Mouse (Mus musculus) intestine, postnatal 0 days (tissue): Measurements from ENCODE around the gene Usp11. TPM values are rescaled to one million over a fixed set of nuclear protein-coding genes. Genes with fewer than 3 reads are reported as not detected.

ENCODE experiments used
- ATAC-seq: fragments of 200-750 bp; cut with Nextera tagmentation; 2 replicates; pipeline ENCODE4 v1.8.0; 2017; ENCODE audit warnings: mild to moderate bottlenecking, moderate TSS enrichment, moderate library complexity
- H3K27ac ChIP-seq: fragments of 300-500 bp; sonication (generic); 2 replicates; pipeline ENCODE4 v1.5.1; 2014; ENCODE audit warnings: mild to moderate bottlenecking, low read depth, low read length, moderate library complexity
- H3K27me3 ChIP-seq: fragments of 300-500 bp; sonication (generic); replicated peaks from 2 replicates; pipeline ENCODE4 v1.6.1; 2014; ENCODE audit warnings: low read length, mixed read lengths; ENCODE audit not compliant: control insufficient read depth, insufficient read depth
- H3K36me3 ChIP-seq: fragments of 300-500 bp; sonication (generic); 2 replicates; pipeline ENCODE4 v1.6.1; 2014; ENCODE audit warnings: mild to moderate bottlenecking, moderate library complexity; ENCODE audit not compliant: control insufficient read depth, insufficient read depth
- H3K4me1 ChIP-seq: fragments of 300-500 bp; sonication (generic); replicated peaks from 2 replicates; pipeline ENCODE4 v1.6.1; 2014; ENCODE audit warnings: antibody characterized with exemption, low read length, mixed read lengths; ENCODE audit not compliant: control insufficient read depth, insufficient read depth
- H3K4me2 ChIP-seq: fragments of 300-500 bp; sonication (generic); replicated peaks from 2 replicates; pipeline ENCODE4 v1.6.1; 2014; ENCODE audit warnings: low read depth, mild to moderate bottlenecking, moderate library complexity
- H3K4me3 ChIP-seq: fragments of 300-500 bp; sonication (generic); 2 replicates; pipeline ENCODE4 v1.5.1; 2014; ENCODE audit warnings: low read depth, low read length
- H3K9ac ChIP-seq: fragments of 300-500 bp; sonication (generic); 2 replicates; pipeline ENCODE4 v1.6.1; 2014; ENCODE audit warnings: mild to moderate bottlenecking, low read depth, low read length
- H3K9me3 ChIP-seq: fragments of 300-500 bp; sonication (generic); 2 replicates; pipeline ENCODE4 v1.6.1; 2016; ENCODE audit warnings: mixed run types; ENCODE audit not compliant: control insufficient read depth
- CTCF ChIP-seq: sonication (generic); IDR thresholded peaks from 2 replicates; pipeline ENCODE4 v1.5.1; 2016; ENCODE audit warnings: low read depth, mild to moderate bottlenecking, control low read depth, antibody characterized with exemption, moderate library complexity
- WGBS: fragments of 180-500 bp; shearing (Covaris S2); extraction: QIAGEN DNeasy Blood & Tissue Kit; methylation state at CpG from one replicate; pipeline ENCODE4 v1.1.7; 2014; 5-methylcytosine and 5-hydroxymethylcytosine counted together
- polyA plus RNA-seq: library from polyadenylated mRNA; unstranded; fragments of >200 nt; fragmentation: Nextera tagmentation; extraction: Ambion mirVana; gene quantifications from 2 replicates; pipeline ENCODE4 v1.2.1, GENCODE M21; 2015

Gene Usp11
- polyA plus RNA-seq, 1 experiment from 2014 or later = 3.8 TPM

DNA sequence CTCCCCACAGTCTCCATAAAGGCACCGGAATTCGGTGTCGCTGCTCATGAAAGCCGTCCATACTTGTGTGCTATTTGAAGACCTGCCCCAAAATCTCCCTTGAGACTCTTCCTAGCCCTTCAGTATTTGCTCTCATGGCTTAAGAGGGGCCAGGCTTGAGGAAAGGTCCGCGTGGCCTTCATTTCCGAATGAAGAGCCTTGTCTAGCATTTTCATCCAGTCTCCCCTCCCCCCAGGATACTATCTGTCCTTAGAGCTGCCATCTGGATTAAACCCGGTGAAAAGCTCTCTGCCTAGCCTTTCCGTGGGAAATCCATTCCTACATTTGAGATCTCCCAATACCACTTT, 40.3 kb upstream of the Usp11 start:
- 0 out of 2 replicates have a peak, but pooled peaks cover 2% of the 10 kb centered on the region for H3K4me1 ChIP-seq
- peak overlapping the region; percentile 71; the same call in 1 of the 2 replicates for H3K27ac ChIP-seq
- H3K9ac ChIP-seq = peak overlapping the region; percentile 72
- 31% methylated on average over 9 of the region's 9 CpGs for WGBS
- H3K4me3 ChIP-seq = peak overlapping the region; percentile 60
- H3K27me3 ChIP-seq = no peaks in the 10 kb centered on the region
- peak overlapping the region; percentile 63 for H3K4me2 ChIP-seq
- peaks cover 7% of the 10 kb centered on the region for H3K36me3 ChIP-seq
- H3K9me3 ChIP-seq = no peaks in the 10 kb centered on the region
- TF ChIP-seq CTCF = no peak
- ATAC-seq = peak; percentile 9; the same call in 1 of the 2 replicates

DNA sequence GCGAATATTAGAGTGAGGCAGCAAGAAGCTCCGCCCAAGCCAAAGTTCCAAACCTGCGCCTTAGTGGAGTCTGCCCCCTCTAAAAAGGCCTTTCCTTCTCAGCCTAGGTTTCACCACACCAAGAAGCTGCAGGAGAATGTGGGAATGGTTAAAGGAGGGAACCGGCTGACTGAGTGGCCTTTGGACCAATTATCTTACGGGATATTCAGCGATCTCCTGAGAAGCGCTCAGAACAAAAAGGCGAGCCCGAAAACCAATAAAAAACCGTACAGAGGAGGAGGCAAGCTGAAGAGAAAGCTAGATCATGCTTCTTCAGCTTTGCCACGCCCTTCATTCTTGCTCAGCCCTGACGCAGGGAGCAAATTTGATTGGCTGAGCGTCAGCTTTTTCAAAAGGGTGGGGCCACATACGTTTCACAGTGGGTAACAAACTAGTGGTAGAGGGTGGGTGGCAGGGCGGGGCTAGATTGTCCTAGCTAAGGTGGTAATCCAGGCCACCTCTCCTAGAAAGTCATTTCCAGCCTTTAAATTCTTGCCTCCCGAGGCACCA, 16.1 kb upstream of the Usp11 start, which contains the start of gene Cdk16:
TSS of gene Cdk16 (plus strand) at position 436 of the 549 bp plus-strand sequence.
- Histone ChIP-seq H3K9me3 (no peaks in the 10 kb centered on the region), H3K4me3 (peak within 1 kb of the TSS; percentile 68), H3K27me3 (no peaks in the 10 kb centered on the region), H3K9ac (peak within 1 kb of the TSS; percentile 86), H3K4me2 (peak within 1 kb of the TSS; percentile 69), H3K36me3 (peaks cover 4% of the 10 kb centered on the region; the same call in 1 of the 2 replicates), H3K27ac (peak within 1 kb of the TSS; percentile 91), H3K4me1 (no peaks in the 10 kb centered on the region)
- ATAC-seq = peak; percentile 91
- no peak for TF ChIP-seq CTCF
- 18% methylated on average over 16 of the region's 16 CpGs for WGBS

DNA sequence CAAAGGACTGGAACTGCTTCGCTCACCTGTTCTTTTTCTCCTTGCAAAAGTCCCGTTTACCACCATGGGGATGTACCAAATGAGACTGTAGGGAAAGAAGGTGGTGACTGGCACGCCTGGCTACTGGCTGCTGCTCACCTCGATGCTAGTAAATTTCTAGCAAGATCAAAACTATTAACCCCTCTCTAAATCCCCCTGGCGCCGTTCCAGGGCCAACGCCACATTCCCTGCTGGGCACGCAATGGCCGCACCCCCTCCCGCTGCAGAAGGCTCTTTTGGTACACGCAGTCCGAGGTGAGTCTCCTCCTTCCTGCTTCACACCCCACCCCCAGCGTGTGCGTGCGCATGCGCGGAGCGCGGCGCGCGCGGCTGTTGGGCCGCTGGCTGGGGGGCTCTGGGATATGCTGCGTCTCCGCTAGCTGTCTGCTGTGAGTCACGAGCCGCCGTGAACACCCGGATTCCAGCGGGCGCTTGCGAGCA, 15.6 kb upstream of the Usp11 start:
- peak overlapping the region; percentile 68 for H3K4me3 ChIP-seq
- WGBS = 19% methylated on average over 33 of the region's 33 CpGs
- peak; percentile 86 for ATAC-seq

DNA sequence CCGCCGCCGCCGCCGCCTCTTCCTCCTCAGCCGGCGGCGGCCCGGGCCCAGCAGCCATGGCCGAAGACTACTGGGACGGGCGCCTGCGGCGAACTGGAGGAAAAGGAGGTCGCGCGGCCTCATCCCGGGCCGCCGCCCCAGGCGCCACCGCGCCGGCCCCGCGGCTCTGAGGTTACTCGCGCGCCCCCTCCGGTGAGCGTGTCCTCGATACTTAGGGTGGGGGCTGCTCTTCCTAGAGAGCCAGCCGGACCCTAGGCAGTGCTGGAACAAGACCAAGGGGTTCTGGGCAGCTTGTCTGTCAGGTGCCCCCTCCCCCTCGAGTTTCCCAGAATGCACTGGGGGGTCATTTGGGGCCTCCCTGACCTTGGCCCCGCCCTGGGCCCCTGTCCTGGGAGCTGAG, 15.1 kb upstream of the Usp11 start:
- ATAC-seq = peak; percentile 42
- WGBS = 16% methylated on average over 30 of the region's 35 CpGs
- H3K36me3 ChIP-seq = no peaks in the 10 kb centered on the region

More for the DNA sequence above, 15.6 kb upstream of the Usp11 start:
- no peaks in the 10 kb centered on the region for H3K27me3 ChIP-seq
- H3K27ac ChIP-seq = peak overlapping the region; percentile 91
- peak overlapping the region; percentile 86 for H3K9ac ChIP-seq
- no peaks in the 10 kb centered on the region for H3K9me3 ChIP-seq
- TF ChIP-seq CTCF = no peak
- no peaks in the 10 kb centered on the region for H3K36me3 ChIP-seq
- no peaks in the 10 kb centered on the region for H3K4me1 ChIP-seq
- H3K4me2 ChIP-seq = peak overlapping the region; percentile 69

DNA sequence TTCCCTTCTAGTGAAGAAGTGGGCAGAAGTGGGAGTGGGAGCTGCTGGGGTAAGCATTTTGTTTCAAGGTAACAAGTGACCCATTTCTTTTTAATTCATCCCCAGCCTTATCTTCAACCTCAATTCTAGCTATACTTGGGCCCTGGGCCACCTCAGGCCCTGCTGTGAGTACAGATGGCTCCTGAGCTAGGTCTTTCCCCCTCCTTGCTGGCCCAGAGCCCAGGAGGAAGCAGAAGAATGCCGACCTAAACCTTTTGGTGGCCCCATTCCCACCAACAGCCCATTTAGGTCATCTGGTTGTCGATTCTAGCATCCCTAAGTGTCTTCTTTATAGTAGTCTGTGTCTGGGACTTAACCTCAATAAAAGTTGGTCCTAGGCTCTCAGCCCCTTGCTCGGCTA, 12.1 kb upstream of the Usp11 start:
- Histone ChIP-seq H3K4me2 (no peak overlapping the region), H3K4me3 (no peak overlapping the region), H3K9me3 (no peaks in the 10 kb centered on the region), H3K36me3 (peaks cover 15% of the 10 kb centered on the region), H3K27me3 (no peaks in the 10 kb centered on the region), H3K9ac (no peak overlapping the region), H3K4me1 (no peaks in the 10 kb centered on the region), H3K27ac (no peak overlapping the region)
- ATAC-seq = no peak
- no peak for TF ChIP-seq CTCF
- 65% methylated on average over 3 of the region's 3 CpGs for WGBS

More for the DNA sequence above, 15.1 kb upstream of the Usp11 start:
- Histone ChIP-seq H3K9me3 (no peaks in the 10 kb centered on the region), H3K27ac (peak overlapping the region; percentile 91), H3K4me2 (peak overlapping the region; percentile 69), H3K27me3 (no peaks in the 10 kb centered on the region), H3K4me3 (peak overlapping the region; percentile 68), H3K9ac (peak overlapping the region; percentile 86), H3K4me1 (no peaks in the 10 kb centered on the region)
- peak; percentile 48 for TF ChIP-seq CTCF

DNA sequence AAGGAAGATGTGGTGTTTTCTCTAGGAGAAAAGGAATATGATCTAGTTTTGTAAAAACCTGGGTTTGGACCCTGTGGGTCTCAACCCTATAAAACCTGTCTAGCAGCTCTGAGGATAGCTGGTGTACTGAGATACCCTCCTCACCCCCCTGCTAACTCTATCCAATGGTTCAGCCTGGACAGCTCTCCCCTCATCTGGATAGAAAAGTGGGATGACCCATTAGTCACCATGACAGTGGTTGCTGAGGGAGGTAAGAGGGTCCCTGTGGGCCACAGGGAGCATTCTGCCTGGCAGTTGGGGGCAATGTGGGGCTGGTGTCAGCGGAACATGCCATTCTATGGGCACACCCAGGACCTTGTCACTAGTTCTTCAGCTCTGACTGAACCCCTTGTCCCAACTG, 11.1 kb upstream of the Usp11 start:
- 78% methylated on average over 1 of the region's 1 CpGs for WGBS

More for the DNA sequence above, 11.1 kb upstream of the Usp11 start:
- Histone ChIP-seq H3K4me3 (no peak overlapping the region), H3K9me3 (no peaks in the 10 kb centered on the region), H3K4me2 (no peak overlapping the region), H3K27ac (no peak overlapping the region), H3K27me3 (no peaks in the 10 kb centered on the region), H3K9ac (no peak overlapping the region), H3K4me1 (no peaks in the 10 kb centered on the region), H3K36me3 (peaks cover 20% of the 10 kb centered on the region)
- TF ChIP-seq CTCF = no peak
- ATAC-seq = no peak
